Mouse (Mus musculus) heart, postnatal 10 days (tissue): ENCODE data around the gene Lipf. TPM values are rescaled to one million over a fixed set of nuclear protein-coding genes. Genes with fewer than 3 reads are reported as not detected.

Experiments used
- DNase-seq, 2 experiments: peaks; one replicate each; pipeline ENCODE4 v3.0.0; 2021
- intact Hi-C: fragments of 180-260 bp; cut with DNase I; formaldehyde crosslinking; loops from one replicate; pipeline ENCODE4 v1.15.1; 2025
- total RNA-seq, 2 experiments: library from RNA; stranded (reverse); gene quantifications; 2 replicates each; pipeline ENCODE4 v1.2.3; 2021

Gene Lipf
- not detected for total RNA-seq

- intact Hi-C loops = no loop called here
- no peak for DNase-seq
Observed at GRCm38 (mm10) chr19:33960887-33961286, at the start of gene Lipf. Lipf (plus strand) TSS chr19:33961187.

GRCm38 (mm10) chr19:33924099-33924498, 36.9 kb upstream of the Lipf start:
- intact Hi-C loops = no loop called here
- no peak for DNase-seq

GRCm38 (mm10) chr19:33979007-33979406, 18.0 kb downstream of the Lipf start:
- intact Hi-C loops = no loop called here
- peak; percentile 1 to 19 for DNase-seq

GRCm38 (mm10) chr19:33983043-33983442, 22.1 kb downstream of the Lipf start:
- intact Hi-C loops = no loop called here
- DNase-seq = no peak

- intact Hi-C loops = no loop called here
- DNase-seq = no peak
Observed at GRCm38 (mm10) chr19:34008002-34008401, 47.0 kb downstream of the Lipf start, which contains the start of gene Lipk. Lipk (plus strand) TSS chr19:34008290.

GRCm38 (mm10) chr19:34021440-34022172, 60.6 kb downstream of the Lipf start:
- intact Hi-C loops = loop anchor here (5.0 kb wide), 1 partner anchor 639 kb away; no protein-coding TSS in a partner anchor
- no peak for DNase-seq

GRCm38 (mm10) chr19:34022759-34023158, 61.8 kb downstream of the Lipf start:
- intact Hi-C loops = loop anchor here (5.0 kb wide), 1 partner anchor 640 kb away; no protein-coding TSS in a partner anchor
- DNase-seq = peak in 1 of 2 experiments; percentile 8

Other genes with a start within 250 kb of the Lipf start
- under 1 TPM in 1 of 2 experiments, not detected in 1; 0.17 TPM for gene Lipo2, start 209.8 kb upstream of the Lipf start, total RNA-seq
- gene Lipo3, start 199.2 kb upstream of the Lipf start, total RNA-seq = 10 to 100 TPM; 11.1 to 11.2 TPM
- not detected for gene Lipo1, start 173.7 kb upstream of the Lipf start, total RNA-seq
- not detected for gene Lipk, start 47.1 kb downstream of the Lipf start, total RNA-seq
- gene Lipn, start 106.2 kb downstream of the Lipf start, total RNA-seq = not detected
- gene Lipm, start 139.7 kb downstream of the Lipf start, total RNA-seq = not detected
- not detected for gene Ankrd22, start 204.9 kb downstream of the Lipf start, total RNA-seq
- gene Stambpl1, start 231.0 kb downstream of the Lipf start, total RNA-seq = 1 to 10 TPM; 4.9 to 6.9 TPM